Mouse (Mus musculus): ENCODE data around the gene 4933407L21Rik.

- TF ChIP-seq CTCF (conservative IDR thresholded peaks at IDR 0.05 in 1 of 2, IDR thresholded peaks at IDR 0.05 in 1 of 2; ENCODE audit: low read depth in 2 of 2, low read length in 2 of 2) (no peak), POLR2A (IDR thresholded peaks at IDR 0.05; ENCODE audit: low read depth, low read length) (peak; percentile 35), USF1 (IDR thresholded peaks at IDR 0.05; ENCODE audit: low read depth, low read length) (no peak), TCF12 (IDR thresholded peaks at IDR 0.05; ENCODE audit: low read depth, low read length) (0 out of 2 replicates have a peak, but pooled peaks have one; percentile 37), RAD21 (IDR thresholded peaks at IDR 0.05; ENCODE audit: low read depth, low read length) (no peak), IRF4 (IDR thresholded peaks at IDR 0.05; ENCODE audit: low read depth, low read length) (no peak), MAFK (IDR thresholded peaks at IDR 0.05; ENCODE audit: insufficient replicate concordance, low read length) (no peak)
Measured at GRCm38 (mm10) chr1:85972341-85972740, 44.1 kb downstream of the 4933407L21Rik start.
